Mouse (Mus musculus): ENCODE data around the gene Spaca4.

Gene Spaca4

GRCm38 (mm10) chr7:45713396-45713795, 12.2 kb downstream of the Spaca4 start:
- no peak for DNase-seq (ENCODE audit: low read depth, low spot score)

DNA sequence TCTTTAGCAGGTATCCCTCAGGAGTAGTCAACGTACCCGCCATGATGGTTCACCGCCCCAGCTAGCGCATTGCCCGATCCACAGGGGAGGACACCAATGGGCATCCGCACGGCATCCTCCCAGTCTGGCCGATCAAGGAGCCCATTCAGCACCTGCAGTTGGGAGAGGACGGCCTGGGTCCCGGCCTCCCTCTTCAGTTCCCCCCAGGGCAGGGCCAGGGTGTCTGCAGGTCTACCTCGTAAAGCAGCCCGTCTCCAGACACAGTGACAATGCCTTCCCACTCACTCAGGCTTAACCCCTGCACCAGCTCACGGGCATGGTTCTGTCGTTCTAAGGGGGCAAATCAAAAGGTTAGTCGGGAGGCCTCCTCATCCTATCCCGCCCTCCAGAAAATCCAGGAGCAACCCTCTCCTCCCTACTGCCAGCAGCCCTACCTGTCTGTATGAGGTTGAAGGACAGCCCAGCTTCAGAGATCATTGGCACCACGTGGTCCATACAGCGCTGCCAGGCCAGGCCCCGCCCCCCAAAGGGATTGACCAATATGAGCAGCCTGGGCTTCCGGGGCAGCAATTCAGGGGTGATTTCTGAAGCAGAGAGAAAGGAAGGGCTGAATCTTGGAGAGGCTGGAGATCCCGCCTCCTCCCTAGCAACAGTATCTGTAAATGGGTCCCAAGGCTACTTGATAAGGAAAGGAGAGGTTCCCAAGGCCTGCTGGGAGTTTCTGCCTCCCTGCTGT, 13.4 kb downstream of the Spaca4 start:
- DNase-seq (ENCODE audit: low read depth, low spot score): no peak

DNA sequence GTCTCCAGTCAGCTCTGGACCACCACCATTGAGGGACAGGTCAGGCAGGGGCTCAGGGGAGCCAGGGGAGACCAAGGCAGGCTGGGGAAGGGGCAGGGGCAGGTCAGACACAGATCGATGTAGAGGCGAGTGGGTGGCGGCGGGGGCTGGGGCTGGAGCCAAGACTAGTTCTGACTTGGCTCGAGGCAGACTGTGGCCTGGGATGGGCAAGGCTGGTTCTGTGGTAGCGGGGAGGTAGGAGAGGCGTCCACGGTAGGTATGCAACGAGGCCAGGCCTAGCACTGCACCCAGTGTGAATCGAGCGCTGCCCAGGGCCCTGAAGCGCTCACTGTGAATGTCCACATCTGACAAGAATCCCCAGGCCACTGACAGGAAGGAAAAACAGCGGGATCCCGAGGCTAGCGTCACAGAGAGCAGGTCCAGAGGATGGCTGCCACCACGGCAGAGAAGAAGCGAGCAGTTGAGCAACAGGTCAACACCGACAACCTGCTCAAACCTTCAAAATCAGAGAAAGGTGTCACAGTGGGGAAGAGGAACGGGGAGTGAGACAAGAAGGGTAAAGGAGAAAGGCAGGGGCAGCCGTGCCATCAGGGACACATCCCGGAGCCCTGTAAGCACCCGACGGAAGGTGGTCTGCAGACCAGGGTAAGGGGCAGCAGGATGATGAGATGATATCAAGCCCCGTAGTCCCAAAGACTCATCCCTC, 14.1 kb downstream of the Spaca4 start:
- DNase-seq (ENCODE audit: low read depth, low spot score): no peak

DNA sequence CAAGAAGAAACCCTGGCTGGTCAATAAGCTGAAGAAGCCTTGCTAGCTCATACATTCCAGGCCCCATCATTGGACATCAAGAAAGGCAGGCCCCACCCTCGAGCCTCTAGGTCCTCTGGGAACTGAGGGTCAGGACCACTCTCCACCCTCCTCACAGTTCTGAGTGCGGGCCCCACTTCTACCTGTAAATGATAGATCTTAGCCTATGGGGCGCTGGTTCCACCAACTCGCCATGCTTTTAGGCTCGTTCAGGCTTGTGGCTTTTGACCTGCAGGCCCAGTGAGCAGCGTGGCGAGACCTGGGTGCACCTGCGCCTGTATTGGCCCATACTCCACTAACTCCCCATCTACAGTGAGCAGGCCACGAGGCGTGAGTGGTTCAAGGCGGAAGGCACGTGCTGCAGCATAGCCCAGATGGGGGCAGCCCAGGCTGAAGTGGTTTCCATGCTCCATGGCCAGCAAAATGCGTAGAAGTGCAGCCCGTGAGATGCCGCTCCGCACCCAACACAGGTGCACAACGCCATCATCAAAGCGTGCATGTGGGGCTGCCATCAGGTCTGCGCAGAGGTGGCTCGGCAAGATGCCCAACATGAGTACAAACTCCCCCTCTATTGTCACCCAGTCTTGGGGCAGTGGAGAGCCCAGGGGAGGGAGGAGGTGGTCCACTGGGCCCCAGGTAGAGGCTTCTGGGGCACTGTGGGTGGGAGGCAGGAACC, 15.0 kb downstream of the Spaca4 start:
- DNase-seq (ENCODE audit: low read depth, low spot score): no peak

DNA sequence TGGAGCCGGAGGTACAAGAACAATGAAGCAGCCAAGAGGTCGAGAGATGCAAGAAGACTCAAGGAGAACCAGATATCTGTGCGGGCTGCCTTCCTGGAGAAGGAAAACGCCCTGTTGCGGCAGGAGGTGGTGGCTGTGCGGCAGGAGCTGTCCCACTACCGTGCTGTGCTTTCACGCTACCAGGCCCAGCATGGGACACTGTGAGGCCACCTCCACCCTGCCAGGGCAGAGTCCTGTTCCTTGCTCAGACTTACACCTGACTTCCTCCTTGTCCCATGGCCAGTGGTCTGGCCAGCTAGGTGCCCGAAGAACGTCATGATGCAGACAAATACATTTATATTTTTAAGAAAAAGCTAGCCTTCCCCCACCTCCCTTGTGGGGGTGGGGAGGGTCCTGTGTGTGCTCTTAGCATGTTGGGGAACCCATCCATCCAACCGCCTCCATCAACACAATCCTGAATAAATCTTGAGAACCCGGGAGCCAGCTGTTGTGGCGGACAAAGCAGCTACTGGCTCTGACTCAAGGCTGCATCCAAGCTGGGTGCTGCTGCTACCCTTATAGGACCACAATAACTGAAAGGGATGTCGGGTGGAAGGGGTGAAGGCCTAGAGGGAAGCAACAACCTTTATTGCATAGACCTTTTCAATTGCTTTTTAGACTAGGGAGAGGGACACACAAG, 15.8 kb downstream of the Spaca4 start:
- DNase-seq (ENCODE audit: low read depth, low spot score): no peak

- peak; percentile 39 for DNase-seq (ENCODE audit: low read depth, low spot score)
Measured at GRCm38 (mm10) chr7:45709036-45709435, 16.6 kb downstream of the Spaca4 start.

DNA sequence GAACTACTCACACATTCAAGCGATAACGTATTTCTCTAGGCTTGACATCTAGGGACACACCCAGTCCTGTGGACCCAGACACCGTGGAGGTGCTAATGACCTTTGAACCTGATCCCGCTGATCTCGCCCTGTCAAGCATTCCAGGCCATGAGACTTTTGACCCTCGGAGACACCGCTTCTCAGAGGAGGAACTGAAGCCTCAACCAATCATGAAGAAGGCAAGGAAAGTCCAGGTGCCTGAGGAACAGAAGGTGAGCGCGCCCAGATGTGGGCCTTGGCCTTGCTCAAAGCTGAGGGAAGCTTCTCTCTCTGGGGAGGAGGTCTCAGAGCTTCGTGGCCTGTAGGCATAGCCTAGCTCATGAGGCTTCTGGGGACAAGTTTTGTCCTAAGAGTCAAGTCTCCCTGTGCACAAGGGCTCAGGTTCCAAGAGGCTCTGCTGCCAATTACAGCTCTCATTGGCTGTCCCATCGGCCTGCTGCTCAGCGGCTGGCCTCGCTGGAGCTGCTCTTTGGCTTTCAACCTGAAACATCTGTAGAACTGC, 17.3 kb downstream of the Spaca4 start:
- no peak for DNase-seq (ENCODE audit: low read depth, low spot score)

DNA sequence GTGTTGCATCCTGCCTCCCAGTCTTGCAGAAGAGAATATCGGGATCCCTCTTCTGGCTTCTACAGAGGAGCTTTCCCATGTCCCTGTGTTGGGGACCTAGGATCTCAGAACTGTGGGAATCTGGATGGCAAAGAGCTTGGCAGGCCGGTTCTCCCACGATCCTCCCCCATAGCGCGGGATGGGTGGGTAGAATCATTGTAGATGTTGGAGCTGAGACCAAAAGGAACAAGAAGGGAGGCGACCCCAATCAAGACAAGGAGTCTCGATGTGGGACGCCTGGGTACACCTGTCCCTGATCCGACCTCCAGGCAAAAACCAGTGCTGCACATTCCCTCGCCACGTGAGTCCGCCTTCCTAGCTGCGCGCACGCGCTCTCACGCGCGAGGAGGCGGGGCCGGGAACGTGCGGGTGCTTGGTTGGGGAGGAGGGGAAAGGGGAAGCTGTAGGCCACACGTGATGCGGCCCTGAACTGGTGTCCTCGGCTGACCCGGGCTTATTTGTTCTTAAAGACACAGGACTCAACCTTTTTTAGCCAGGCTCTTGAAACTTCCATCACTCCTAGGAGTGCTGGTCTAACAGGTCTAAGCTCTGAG, 18.1 kb downstream of the Spaca4 start:
- DNase-seq (ENCODE audit: low read depth, low spot score): peak; percentile 94

- DNase-seq (ENCODE audit: low read depth, low spot score): peak; percentile 93
Measured at GRCm38 (mm10) chr7:45706721-45707241, 18.8 kb downstream of the Spaca4 start.

GRCm38 (mm10) chr7:45705873-45706281, 19.7 kb downstream of the Spaca4 start:
- peak; percentile 60 for DNase-seq (ENCODE audit: low read depth, low spot score)

GRCm38 (mm10) chr7:45705443-45705864, 20.2 kb downstream of the Spaca4 start:
- peak; percentile 60 for DNase-seq (ENCODE audit: low read depth, low spot score)

GRCm38 (mm10) chr7:45704730-45705442, 20.7 kb downstream of the Spaca4 start, which contains the start of gene Dbp:
Dbp (plus strand) TSS chr7:45705088.
- DNase-seq (ENCODE audit: low read depth, low spot score): peak; percentile 99

- peak; percentile 85 for DNase-seq (ENCODE audit: low read depth, low spot score)
Measured at GRCm38 (mm10) chr7:45704046-45704559, 21.5 kb downstream of the Spaca4 start.

- DNase-seq (ENCODE audit: low read depth, low spot score): no peak
Measured at GRCm38 (mm10) chr7:45703521-45704033, 22.0 kb downstream of the Spaca4 start.

GRCm38 (mm10) chr7:45702809-45703520, 22.6 kb downstream of the Spaca4 start:
- no peak for DNase-seq (ENCODE audit: low read depth, low spot score)

- DNase-seq (ENCODE audit: low read depth, low spot score): no peak
Measured at GRCm38 (mm10) chr7:45702316-45702715, 23.3 kb downstream of the Spaca4 start.

DNA sequence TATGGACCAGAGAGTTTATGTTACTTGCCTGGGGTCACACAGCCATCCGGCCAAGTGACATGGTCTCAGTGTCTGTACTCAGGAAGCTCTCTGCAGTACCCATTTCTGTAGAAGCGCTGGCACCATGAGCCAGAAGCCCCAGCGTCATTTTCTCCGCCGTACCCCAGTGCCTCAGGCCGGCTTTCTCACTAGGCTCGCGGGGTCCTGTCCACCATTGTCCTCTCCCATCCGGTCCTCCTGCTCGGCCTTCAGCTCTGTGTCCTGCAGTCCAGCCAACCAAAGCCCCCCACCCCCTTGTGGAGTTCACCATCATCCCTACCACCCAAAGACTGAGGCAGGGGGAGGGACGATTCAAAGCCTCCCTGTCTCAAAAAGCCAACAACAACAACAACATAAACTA, 24.0 kb downstream of the Spaca4 start:
- DNase-seq (ENCODE audit: low read depth, low spot score): no peak

- DNase-seq (ENCODE audit: low read depth, low spot score): no peak
Measured at GRCm38 (mm10) chr7:45701072-45701471, 24.5 kb downstream of the Spaca4 start.
